Mouse (Mus musculus) stomach, embryonic 15.5 days (tissue): ENCODE results near the gene Gm37240. TPM values are rescaled to one million over a fixed set of nuclear protein-coding genes. Genes with fewer than 3 reads are reported as not detected.

Experiments
- ATAC-seq: fragments of 200-750 bp; cut with Nextera tagmentation; 2 replicates; pipeline ENCODE4 v1.8.0; 2017; ENCODE audit warnings: low read depth, moderate number of reproducible peaks, moderate TSS enrichment; ENCODE audit not compliant: insufficient read depth, low FRiP score
- H3K27ac ChIP-seq: fragments of 300-500 bp; sonication (generic); 2 replicates; pipeline ENCODE4 v1.5.1; 2015; ENCODE audit warnings: mild to moderate bottlenecking, inconsistent platforms
- H3K27me3 ChIP-seq: fragments of 300-500 bp; sonication (generic); replicated peaks from 2 replicates; pipeline ENCODE4 v1.6.1; 2015; ENCODE audit warnings: inconsistent platforms
- H3K36me3 ChIP-seq: fragments of 300-500 bp; sonication (generic); 2 replicates; pipeline ENCODE4 v1.6.1; 2015; ENCODE audit warnings: inconsistent platforms
- H3K4me1 ChIP-seq: fragments of 300-500 bp; sonication (generic); 2 replicates; pipeline ENCODE4 v1.6.1; 2015; ENCODE audit warnings: inconsistent platforms
- H3K4me2 ChIP-seq: fragments of 300-500 bp; sonication (generic); 2 replicates; pipeline ENCODE4 v1.6.1; 2015; ENCODE audit warnings: mild to moderate bottlenecking, inconsistent platforms
- H3K4me3 ChIP-seq: fragments of 300-500 bp; sonication (generic); replicated peaks from 2 replicates; pipeline ENCODE4 v1.5.1; 2015; ENCODE audit warnings: inconsistent platforms
- H3K9ac ChIP-seq: fragments of 300-500 bp; sonication (generic); 2 replicates; pipeline ENCODE4 v1.6.1; 2015; ENCODE audit warnings: inconsistent platforms
- H3K9me3 ChIP-seq: fragments of 300-500 bp; sonication (generic); 2 replicates; pipeline ENCODE4 v1.6.1; 2016; ENCODE audit warnings: inconsistent platforms
- WGBS: fragments of 180-500 bp; shearing (Covaris S2); methylation state at CpG from one replicate; pipeline ENCODE4 v1.1.7; 2015; 5-methylcytosine and 5-hydroxymethylcytosine counted together
- polyA plus RNA-seq: library from polyadenylated mRNA; unstranded; fragments of >200 nt; fragmentation: Nextera tagmentation; extraction: Ambion mirVana; gene quantifications from 2 replicates; pipeline ENCODE4 v1.2.1, GENCODE M21; 2015

The Gm37240 gene
- polyA plus RNA-seq, 1 experiment from 2014 or later = 8.6 TPM

DNA sequence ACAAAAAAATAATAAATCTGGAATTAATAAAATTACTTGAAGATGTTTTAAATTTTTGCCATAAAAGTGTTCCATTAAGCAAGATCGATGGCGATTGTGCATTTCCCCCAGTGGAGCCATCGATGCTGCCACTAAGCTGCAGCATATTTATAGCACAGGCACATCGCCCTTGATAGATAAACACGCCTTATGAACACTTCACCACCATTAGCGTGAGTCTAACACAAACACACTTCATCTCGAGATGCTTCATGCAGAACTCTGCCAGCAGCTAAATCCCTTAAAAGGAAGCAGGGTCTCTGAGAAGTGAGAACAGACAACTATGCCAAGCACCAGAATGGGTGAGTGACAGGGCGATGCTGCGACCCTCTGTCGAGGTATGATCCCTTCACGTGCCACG is 220.6 kb downstream of the Gm37240 start:
- Histone ChIP-seq H3K27ac (no peak overlapping the region), H3K4me2 (no peak overlapping the region), H3K4me1 (0 out of 2 replicates have a peak, but pooled peaks cover 4% of the 10 kb centered on the region), H3K36me3 (no peaks in the 10 kb centered on the region), H3K4me3 (no peak overlapping the region), H3K9ac (no peak overlapping the region), H3K27me3 (no peaks in the 10 kb centered on the region), H3K9me3 (no peaks in the 10 kb centered on the region)
- no peak; the same call in 1 of the 2 replicates for ATAC-seq
- WGBS = 54% methylated on average over 12 of the region's 12 CpGs

DNA sequence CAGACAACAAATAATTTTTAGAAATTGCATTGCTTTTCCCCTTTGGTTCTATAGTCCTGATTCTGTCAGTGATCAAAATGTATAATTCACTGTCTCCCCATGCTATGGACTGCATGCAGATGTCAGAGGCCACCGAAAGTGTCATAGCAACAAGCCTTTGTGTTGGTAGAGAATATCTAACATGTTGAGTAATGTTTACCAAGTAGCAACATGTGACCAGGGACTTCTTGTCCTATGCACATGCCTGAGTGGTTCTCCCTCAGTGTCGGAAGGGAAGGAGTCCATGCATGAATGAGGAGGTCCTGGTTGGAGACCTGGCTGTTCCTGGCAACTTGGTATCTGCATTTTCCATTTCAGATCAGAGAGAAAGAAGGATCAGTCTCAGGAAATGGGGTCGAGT is 221.2 kb downstream of the Gm37240 start:
- no peak for ATAC-seq
- WGBS = 69% methylated on average over 3 of the region's 3 CpGs
- H3K9ac ChIP-seq = no peak overlapping the region
- 0 out of 2 replicates have a peak, but pooled peaks cover 4% of the 10 kb centered on the region for H3K4me1 ChIP-seq
- no peak overlapping the region for H3K4me2 ChIP-seq
- no peak overlapping the region for H3K27ac ChIP-seq
- H3K36me3 ChIP-seq = no peaks in the 10 kb centered on the region
- no peaks in the 10 kb centered on the region for H3K9me3 ChIP-seq
- no peak overlapping the region for H3K4me3 ChIP-seq
- H3K27me3 ChIP-seq = no peaks in the 10 kb centered on the region

DNA sequence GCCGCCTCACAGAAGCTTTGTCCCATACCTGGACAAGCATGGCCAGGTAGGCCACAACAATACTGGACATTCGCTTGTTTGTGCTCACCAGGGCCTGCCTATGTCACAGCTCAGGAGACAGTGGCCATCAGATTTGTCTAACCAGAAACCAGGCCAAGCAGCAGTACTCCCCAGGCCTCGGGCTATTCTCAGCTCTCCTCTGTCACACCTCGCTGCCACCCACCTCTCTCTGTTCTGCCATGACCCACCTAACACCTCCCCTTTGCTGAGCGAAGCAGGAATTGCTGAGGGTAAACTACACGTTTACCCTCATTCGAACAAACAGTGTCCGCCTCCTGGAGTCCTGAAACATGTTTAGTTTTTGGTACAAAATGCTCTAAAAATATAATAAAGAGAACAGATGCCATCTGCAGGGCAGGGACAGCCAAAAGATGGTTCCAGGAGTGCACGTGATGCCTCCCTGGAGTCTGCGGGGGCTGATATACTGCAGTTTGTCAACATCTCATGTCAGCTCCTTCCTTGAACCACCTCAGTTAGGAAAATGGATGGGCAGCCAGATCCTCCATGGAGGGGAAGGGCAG is 222.6 kb downstream of the Gm37240 start:
- 0 out of 2 replicates have a peak, but pooled peaks cover 4% of the 10 kb centered on the region for H3K4me1 ChIP-seq
- H3K4me3 ChIP-seq = no peak overlapping the region
- no peak for ATAC-seq
- H3K4me2 ChIP-seq = no peak overlapping the region
- 81% methylated on average over 10 of the region's 10 CpGs for WGBS
- no peaks in the 10 kb centered on the region for H3K27me3 ChIP-seq
- no peak overlapping the region for H3K27ac ChIP-seq
- no peak overlapping the region for H3K9ac ChIP-seq
- no peaks in the 10 kb centered on the region for H3K9me3 ChIP-seq
- no peaks in the 10 kb centered on the region for H3K36me3 ChIP-seq

DNA sequence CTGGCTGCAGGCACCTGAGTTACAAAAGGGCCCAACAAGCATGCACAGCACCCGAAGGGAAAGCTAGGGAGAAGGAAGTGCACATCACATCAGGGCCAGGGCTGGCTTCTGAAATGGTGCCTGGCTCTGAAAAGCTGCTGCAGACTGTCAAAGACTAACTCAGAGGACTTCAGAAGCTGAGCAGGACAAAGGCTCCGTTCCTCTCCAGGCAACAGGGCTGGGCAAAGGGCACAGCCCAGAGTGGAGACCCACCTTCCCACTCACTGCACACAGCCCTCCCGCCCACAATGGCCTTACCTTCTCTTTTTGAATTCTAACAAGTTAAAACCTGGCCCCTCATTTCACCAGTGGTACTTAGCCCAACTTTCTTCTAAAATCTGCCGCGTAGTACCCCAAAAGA is 223.5 kb downstream of the Gm37240 start:
- Histone ChIP-seq H3K4me1 (0 out of 2 replicates have a peak, but pooled peaks cover 4% of the 10 kb centered on the region), H3K4me3 (no peak overlapping the region), H3K27ac (no peak overlapping the region), H3K9me3 (no peaks in the 10 kb centered on the region), H3K4me2 (no peak overlapping the region), H3K36me3 (no peaks in the 10 kb centered on the region), H3K27me3 (no peaks in the 10 kb centered on the region), H3K9ac (no peak overlapping the region)
- 75% methylated on average over 5 of the region's 5 CpGs for WGBS
- no peak for ATAC-seq

DNA sequence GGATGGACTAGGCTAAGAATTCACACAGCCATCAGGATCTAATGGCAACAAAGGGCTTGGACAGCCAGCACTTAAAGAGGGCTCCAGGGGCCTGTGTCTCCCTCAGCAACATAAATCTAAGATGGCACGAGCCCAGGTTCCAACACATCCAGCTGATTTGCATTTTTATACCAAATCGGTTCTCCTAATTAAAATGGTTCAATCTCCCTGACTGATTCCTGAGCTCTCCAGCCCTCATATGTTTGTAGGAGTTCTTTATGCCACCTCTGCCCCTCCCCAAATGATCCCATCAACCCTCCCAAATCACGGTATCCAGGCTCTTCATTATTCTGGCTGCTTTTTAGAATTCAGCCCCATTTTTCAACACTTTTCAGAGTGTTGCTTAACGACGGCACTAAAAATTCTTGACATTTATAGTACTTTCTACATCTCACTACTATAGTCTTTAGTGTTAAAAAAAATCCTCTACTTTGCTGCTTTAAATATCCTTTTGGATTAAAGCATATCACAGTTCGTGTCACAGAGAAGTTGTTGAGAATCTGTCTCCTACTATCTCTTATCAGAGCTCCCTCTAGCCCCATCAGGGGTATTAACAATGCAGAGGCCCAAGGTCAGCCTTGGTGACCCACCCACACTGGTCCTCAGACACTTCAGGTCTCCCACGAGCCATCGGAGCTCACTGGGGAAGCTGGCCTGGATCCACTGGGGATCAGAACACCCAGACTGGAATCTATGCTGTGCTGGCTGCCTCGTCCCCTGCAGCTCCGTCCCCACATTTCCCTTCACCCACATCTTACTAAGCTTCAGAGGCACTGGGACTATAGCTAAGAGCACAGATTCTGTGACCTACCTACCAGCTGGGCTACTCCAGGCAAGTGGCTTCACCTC is 225.1 kb downstream of the Gm37240 start:
- H3K27me3 ChIP-seq = no peaks in the 10 kb centered on the region
- 0 out of 2 replicates have a peak, but pooled peaks cover 4% of the 10 kb centered on the region for H3K4me1 ChIP-seq
- ATAC-seq = no peak
- no peaks in the 10 kb centered on the region for H3K9me3 ChIP-seq
- WGBS = 73% methylated on average over 10 of the region's 10 CpGs
- H3K4me2 ChIP-seq = no peak overlapping the region
- H3K27ac ChIP-seq = no peak overlapping the region
- no peak overlapping the region for H3K9ac ChIP-seq
- no peak overlapping the region for H3K4me3 ChIP-seq
- H3K36me3 ChIP-seq = no peaks in the 10 kb centered on the region

DNA sequence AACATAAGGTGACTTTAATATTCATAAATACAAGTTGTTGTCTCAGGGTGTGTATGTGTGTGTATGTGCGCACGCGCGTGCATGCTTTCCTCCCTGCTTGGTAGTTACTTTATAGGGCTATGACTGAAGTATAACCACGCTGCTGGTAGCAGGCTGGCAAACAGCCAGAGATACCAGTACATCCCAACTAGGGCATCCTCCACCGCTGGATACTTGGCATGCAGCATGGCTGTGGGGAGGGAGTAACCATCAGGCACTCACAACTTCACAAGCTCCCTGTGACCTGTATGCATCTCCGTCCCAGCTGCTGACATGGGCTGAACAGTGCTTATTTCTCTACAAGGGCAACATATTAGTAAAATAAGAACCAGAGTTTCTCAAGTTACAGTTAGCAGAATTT is 227.6 kb downstream of the Gm37240 start:
- no peak overlapping the region for H3K4me2 ChIP-seq
- no peaks in the 10 kb centered on the region for H3K4me1 ChIP-seq
- H3K36me3 ChIP-seq = no peaks in the 10 kb centered on the region
- H3K9me3 ChIP-seq = no peaks in the 10 kb centered on the region
- no peak overlapping the region for H3K9ac ChIP-seq
- H3K27ac ChIP-seq = no peak overlapping the region
- no peak for ATAC-seq
- WGBS = 81% methylated on average over 7 of the region's 7 CpGs
- H3K4me3 ChIP-seq = no peak overlapping the region
- no peaks in the 10 kb centered on the region for H3K27me3 ChIP-seq

DNA sequence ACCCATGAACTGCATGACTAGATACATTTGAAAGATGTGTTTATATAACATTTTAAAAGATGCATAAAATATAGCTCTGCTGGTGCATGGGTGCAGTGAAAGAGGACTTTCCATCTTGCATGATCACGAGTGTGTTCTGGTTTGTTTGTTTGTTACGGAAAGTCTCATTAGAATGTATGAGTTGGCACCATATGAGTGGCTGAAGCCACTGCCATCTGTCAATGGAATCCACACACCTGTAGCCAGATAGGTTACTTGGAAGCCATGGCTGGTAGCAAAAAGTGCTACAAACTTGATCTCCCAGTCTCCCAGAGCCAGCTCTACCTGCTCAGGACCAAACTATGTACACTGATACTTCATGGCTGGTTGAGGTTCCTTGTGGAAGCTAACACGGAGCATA is 231.8 kb downstream of the Gm37240 start:
- Histone ChIP-seq H3K4me1 (no peaks in the 10 kb centered on the region), H3K36me3 (no peaks in the 10 kb centered on the region), H3K27ac (no peak overlapping the region), H3K9me3 (no peaks in the 10 kb centered on the region), H3K4me2 (no peak overlapping the region), H3K4me3 (no peak overlapping the region), H3K27me3 (no peaks in the 10 kb centered on the region), H3K9ac (no peak overlapping the region)
- no peak for ATAC-seq
- WGBS = 95% methylated on average over 3 of the region's 3 CpGs

DNA sequence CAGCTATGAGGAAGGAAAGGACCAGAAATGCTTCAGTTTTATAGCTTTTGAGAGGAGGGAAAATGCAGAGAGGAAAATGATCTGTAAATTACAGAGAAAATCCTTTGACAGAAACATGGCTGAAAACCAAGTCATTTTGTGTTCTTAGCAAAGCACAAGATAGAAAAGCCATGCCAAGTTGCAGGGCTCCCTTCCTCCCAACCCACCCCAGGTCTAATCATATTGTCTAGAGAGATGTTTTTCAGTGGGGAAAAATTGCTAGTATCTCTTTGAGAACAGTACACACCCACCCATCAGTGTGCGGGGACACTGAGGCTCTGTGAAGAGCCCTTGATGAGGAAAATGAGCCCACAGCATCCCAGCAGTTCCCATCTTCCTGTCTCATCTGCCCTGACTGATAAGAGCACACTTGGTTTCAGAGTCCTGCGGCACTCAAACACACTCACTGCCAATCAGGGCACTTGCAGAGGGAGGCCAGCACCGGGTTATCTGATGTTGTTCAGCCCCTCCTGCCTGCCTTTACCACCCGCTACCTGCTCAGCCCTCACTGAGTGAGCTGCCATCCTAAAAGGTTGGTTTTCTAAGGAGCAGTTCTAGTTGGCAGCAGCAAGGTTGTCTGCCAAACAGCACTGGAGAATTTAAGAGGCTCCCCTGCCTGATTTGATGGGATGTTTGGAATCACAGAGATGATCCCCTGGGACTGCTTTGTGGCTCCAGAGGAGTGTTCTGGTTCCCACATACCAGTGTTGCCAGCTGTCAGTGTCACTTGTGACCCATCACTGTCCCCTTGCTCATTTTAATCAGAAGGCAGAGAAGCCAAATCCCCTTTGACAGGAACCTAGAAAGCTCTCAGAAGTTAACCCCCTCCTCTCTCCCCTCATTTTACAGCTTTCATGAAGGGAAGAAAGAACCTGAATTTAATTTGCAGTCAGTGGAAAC is 234.3 kb downstream of the Gm37240 start:
- H3K4me2 ChIP-seq = no peak overlapping the region
- H3K27ac ChIP-seq = no peak overlapping the region
- H3K36me3 ChIP-seq = no peaks in the 10 kb centered on the region
- no peaks in the 10 kb centered on the region for H3K4me1 ChIP-seq
- no peaks in the 10 kb centered on the region for H3K9me3 ChIP-seq
- no peaks in the 10 kb centered on the region for H3K27me3 ChIP-seq
- ATAC-seq = no peak
- no peak overlapping the region for H3K9ac ChIP-seq
- 62% methylated on average over 4 of the region's 4 CpGs for WGBS
- no peak overlapping the region for H3K4me3 ChIP-seq

DNA sequence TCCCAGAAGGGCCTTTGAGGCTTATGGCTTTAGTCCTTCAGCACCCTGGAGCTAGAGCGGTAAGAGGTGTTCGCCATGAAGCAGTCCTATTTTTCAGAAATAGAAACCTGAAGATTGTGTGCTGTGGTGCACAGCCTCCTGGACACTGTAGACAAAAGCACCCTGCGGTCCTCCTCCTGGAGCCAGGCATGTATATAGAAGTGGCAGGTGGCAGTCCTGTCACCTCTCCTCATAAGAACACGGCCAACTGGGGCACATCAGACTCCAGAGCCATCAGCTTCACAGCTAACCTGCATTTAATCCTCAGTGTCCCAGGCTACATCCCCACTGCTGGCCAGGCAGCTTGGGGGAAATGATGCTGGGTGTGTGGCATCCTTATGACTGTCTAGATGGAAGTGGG is 238.1 kb downstream of the Gm37240 start:
- no peak overlapping the region for H3K27ac ChIP-seq
- H3K9ac ChIP-seq = no peak overlapping the region
- no peak overlapping the region for H3K4me3 ChIP-seq
- no peaks in the 10 kb centered on the region for H3K27me3 ChIP-seq
- no peak overlapping the region for H3K4me2 ChIP-seq
- no peak for ATAC-seq
- 92% methylated on average over 4 of the region's 4 CpGs for whole genome bisulfite sequencing
- no peaks in the 10 kb centered on the region for H3K36me3 ChIP-seq
- H3K4me1 ChIP-seq = no peaks in the 10 kb centered on the region
- H3K9me3 ChIP-seq = no peaks in the 10 kb centered on the region

DNA sequence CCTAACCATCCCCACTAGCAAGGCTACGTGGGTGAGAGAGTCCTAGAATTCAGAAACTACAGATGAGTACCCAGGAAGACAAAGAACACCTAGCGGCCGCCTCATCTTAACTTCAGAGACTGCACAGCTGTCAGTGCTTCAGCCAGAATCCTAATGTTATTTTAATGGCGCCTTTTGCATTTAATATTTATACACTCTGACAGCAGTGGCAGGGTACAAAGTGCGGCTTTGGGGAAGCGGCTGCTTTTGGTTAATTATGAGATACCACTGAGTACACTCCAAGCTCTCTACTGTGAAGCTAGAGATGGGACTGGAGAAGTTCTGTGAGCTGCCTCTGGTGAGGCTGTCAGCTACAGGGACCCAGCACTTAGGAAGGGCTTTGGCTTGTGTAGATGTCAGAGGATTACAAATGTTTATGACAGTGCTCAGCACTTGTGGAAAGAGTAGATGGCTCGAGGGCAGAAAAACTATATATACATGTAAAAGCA is 241.8 kb downstream of the Gm37240 start:
- no peaks in the 10 kb centered on the region for H3K4me1 ChIP-seq
- H3K27me3 ChIP-seq = no peaks in the 10 kb centered on the region
- no peaks in the 10 kb centered on the region for H3K9me3 ChIP-seq
- no peak overlapping the region for H3K9ac ChIP-seq
- WGBS = 59% methylated on average over 7 of the region's 7 CpGs
- H3K4me3 ChIP-seq = no peak overlapping the region
- H3K27ac ChIP-seq = no peak overlapping the region
- no peaks in the 10 kb centered on the region for H3K36me3 ChIP-seq
- H3K4me2 ChIP-seq = no peak overlapping the region
- no peak for ATAC-seq

DNA sequence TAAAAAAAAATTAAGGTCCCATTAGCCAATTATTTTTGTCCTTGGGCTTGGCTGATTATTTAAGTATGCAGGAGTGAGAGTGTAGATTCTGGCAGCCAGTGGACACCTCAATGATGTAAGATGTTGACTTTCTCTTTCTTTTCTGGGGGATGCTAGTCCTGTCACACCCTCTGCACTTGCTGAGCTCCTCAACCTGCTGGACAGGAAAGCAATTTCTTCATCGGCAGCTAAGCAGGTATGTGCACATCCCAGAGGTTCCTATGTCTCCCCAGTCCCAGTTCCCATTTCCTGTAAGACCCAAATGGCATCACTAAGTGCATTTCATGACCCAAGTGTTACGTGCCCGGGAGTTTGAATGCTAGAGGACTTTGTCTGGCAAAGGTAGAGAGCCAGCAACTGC is 242.5 kb downstream of the Gm37240 start:
- ATAC-seq = no peak
- Histone ChIP-seq H3K9ac (no peak overlapping the region), H3K4me1 (no peaks in the 10 kb centered on the region), H3K4me2 (no peak overlapping the region), H3K36me3 (no peaks in the 10 kb centered on the region), H3K27ac (no peak overlapping the region), H3K4me3 (no peak overlapping the region), H3K27me3 (no peaks in the 10 kb centered on the region), H3K9me3 (no peaks in the 10 kb centered on the region)
- 85% methylated on average over 3 of the region's 3 CpGs for WGBS
